Mouse (Mus musculus) kidney, adult 9 months (tissue): Measurements from ENCODE around the gene Six2.

ENCODE experiments used
- DNase-seq: peaks from one replicate; pipeline ENCODE4 v3.0.0; 2022

Six2 gene

DNA sequence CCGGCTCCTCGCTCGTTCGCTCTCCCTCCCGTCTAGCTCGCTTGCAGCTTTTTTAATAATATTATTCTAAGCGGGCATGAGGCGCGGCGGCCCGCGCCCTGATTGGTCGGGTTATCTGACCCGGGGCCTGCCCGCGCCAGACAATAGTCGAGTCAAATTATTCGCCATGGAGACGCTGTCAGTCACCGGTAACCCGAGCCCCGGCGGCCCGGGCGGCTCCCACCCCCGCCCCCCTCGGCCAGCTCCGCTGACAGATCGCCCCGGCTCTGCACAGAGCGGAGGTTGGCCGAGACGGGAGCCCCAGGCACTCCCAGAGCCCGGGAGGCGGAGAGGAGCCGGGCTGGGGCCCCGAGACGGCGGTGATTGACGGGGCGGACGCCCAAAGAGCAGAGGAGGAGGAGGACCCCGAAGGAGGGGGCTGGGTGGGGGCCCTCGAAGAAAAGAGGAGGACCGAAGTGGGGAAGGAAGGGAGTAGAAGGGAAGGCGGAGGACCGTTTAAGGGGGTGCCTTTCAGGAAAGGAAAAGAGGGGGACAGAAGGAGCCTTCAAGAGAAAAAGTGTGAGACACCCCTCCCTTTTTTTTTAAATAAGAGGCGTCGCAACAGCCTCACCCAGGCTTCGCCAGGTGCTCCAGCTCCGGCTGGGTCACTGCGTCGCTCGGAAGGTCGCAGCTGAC is at the start of gene Six2:
Gene Six2, minus strand, starts transcription at position 39 of the 675 bp plus-strand sequence.
- no peak for DNase-seq

DNA sequence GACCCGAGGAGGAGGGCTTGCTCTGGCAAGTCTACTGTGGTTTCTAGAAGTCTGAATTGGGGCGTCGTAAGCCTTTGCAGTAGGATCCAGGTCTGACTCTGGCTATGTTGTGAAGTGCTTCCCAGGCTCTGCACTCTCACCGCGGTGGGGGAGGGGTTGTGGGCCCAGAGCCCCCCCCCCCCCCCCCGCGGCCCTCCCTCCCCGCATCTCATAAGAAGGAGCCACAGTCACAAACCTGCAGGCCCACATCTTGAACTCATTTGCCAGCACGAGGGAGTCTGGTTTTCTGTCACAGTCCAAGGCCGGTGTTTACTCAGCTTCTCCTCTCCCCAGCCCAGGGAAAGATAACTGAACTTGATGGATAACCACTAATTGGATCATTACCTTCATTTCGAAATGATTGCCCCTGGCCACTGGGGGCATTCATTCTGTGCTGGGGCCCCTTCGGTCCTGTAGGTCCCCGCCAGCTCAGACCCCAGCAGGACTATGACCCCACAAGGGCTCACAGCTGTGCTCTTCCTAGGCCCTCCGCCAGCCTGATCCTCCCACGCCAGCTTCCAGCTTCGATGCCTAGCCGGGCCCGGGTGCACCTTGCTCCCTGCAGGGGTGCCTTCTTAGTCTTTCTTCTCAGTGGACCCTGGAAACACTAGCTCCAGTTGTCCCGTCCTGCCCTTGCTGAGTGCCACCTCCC is 49.2 kb upstream of the Six2 start:
- DNase-seq: no peak

- DNase-seq: no peak
Measured at GRCm38 (mm10) chr17:85731329-85731728, 43.3 kb upstream of the Six2 start.

GRCm38 (mm10) chr17:85730231-85731015 is 42.3 kb upstream of the Six2 start:
- no peak for DNase-seq

DNA sequence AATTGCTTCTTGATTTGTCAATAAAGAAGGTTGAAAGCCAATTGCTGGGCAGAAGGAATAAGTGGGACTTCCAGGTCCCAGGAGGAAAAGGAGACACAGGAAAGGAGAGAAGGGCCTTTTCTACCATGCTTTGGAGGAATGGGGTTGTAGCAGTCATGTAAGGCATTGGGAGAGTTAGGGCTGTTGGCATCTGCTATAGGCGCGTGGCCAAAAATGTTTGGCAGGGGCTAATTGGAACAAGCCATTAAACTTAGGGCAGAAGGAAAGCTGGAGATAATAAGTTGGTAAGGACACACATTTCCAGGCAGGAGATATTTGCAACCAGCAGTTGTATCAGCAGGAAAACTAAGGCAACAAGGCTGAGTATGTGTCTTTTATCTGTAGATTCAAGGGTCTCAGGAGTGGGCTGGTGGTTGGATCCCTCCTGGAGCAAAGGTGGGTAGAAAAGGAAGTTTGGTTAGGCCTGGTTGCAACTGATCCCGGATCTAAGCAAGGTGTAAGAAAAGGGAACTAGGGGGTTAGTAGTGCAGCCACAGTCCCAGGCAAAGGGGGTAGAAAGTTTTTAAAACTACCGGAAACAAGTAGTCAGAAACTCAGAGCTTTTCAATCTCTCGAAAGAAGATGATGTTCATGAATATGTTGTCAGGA is 40.1 kb upstream of the Six2 start:
- no peak for DNase-seq

DNA sequence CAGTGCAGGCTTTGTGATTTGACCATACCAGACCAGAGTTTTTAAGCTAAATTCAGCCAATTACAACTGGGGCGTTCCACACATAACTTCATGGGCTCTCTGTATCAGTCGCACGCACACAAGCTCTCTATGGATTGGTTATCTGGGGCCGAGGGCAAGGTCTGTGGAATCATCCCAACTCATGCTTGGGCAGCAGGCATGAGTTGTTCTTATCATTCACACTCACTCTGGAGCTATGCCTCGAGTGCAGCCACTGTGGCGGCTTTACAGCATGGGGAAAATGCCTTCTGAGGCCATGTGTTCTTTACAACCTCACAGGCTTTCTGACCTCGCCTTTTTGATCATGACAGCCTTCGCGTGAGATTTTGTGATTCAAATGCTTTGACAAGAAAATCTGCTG is 37.9 kb upstream of the Six2 start:
- no peak for DNase-seq

GRCm38 (mm10) chr17:85723166-85723565 is 35.1 kb upstream of the Six2 start:
- no peak for DNase-seq

DNA sequence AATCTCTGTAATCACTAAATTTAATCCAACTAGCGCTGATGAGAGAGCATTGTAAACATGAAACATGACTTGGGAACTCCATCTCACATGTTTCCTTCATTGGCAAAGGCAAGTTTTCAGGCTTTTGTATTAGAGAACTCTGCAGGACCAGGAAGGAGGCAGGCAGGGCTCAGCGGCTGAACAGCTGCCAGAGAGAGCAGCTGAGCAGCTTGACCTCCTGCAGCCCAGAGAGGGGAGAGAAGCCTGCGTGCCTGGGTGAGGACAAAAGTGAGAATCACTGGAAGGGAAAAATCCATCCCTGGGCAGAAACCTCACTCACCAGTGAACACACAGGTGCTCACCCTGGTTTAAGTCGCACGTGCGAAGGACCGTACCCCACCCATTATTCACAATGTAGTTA is 29.2 kb upstream of the Six2 start:
- no peak for DNase-seq

GRCm38 (mm10) chr17:85715784-85716183 is 27.7 kb upstream of the Six2 start:
- no peak for DNase-seq

DNA sequence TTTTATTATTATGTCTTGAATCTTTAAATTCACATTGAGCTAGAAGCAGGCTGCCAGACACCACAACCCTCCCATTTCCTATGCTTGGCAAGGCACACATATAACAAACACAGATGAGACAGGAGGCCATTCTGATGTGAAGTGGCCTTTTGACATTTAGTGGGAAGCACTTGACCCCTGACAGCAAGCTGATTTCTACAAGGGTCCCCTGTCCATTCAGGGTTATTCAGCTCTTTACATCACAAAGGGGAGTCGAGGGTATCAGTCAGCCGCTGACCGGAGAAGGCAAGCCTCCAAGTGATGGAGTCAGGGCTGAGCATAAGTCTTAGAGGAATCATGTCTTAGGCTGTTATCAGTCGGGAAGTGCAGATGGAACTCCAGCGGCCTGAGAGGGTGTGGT is 26.3 kb upstream of the Six2 start:
- DNase-seq: no peak

DNA sequence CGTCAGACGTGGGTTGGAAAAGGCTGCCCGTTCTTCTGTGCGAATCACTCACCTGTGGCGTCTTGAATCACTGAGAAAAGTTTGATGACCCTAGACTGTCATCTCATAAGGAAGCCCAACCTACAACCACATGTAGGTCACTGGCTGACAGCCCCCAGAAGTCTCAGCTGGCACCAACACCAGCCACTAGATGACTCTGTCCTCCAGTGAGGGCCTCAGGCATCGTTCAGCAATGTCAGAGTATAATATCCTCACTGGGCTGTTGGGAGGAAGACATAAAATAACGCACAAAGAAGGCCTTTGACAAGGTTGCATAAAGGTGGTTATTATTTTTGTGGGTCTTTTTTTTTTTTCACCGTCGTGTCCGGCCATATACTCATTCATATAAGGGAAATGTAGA is 24.8 kb upstream of the Six2 start:
- no peak for DNase-seq

GRCm38 (mm10) chr17:85704369-85705260 is 16.5 kb upstream of the Six2 start:
- no peak for DNase-seq

- no peak for DNase-seq
Measured at GRCm38 (mm10) chr17:85700028-85700427, 12.0 kb upstream of the Six2 start.

- no peak for DNase-seq
Measured at GRCm38 (mm10) chr17:85698643-85699042, 10.6 kb upstream of the Six2 start.

DNA sequence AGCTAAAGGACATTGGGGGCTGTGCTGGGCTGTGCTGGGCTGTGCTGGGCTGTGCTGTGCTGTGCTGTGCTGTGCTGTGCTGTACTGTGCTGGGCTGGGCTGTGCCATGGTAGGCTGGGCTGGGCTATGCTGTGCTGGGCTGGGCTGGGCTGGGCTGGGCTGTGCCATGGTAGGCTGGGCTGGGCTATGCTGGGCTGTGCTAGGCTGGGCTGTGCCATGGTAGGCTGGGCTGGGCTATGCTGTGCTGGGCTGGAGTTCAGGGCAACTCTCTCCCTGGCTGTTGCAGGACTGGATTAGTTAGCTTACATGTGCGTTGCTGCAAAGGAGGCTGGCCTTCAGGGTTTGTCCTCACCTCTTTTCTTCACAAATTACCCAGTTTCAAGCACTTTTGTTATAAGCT is 9.9 kb upstream of the Six2 start:
- no peak for DNase-seq

DNA sequence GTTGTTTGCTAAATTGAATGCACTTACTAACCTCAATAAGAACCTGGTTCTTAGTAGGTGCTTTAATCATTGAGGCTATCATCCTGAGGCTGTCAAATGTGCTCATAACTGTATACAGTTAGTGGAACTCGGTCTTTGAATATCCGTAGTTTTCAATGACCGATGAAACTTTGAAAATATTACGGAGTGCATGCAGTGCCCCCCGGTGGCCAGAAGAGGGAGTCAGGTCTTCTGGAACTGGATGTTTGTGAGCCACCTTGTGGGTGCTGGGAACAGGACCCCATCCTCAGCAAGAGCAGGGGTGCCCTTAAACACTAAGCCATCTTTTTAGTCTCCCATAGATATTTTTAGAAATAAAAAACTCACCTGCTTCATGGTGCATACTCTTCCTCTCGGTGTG is 6.4 kb upstream of the Six2 start:
- no peak for DNase-seq

DNA sequence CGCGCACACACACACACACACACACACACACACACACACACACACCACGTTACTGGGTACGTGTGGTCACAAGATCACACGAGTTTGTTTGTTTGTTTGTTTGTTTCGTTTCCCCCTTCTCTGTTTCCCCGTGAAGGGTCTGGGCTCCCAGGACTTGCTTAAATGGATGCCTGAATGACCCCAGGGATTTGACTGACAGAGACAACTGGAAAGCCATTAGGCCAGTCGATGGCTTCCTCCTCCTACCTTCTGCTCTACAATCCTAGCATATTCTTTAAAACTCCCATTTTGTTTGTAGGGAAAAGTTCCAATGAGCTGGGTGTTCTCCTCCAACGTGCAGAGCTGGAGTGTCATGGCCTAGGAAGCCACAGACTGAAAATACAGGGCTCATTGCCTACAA is 5.0 kb upstream of the Six2 start:
- no peak for DNase-seq

- no peak for DNase-seq
Measured at GRCm38 (mm10) chr17:85692594-85692993, 4.5 kb upstream of the Six2 start.

DNA sequence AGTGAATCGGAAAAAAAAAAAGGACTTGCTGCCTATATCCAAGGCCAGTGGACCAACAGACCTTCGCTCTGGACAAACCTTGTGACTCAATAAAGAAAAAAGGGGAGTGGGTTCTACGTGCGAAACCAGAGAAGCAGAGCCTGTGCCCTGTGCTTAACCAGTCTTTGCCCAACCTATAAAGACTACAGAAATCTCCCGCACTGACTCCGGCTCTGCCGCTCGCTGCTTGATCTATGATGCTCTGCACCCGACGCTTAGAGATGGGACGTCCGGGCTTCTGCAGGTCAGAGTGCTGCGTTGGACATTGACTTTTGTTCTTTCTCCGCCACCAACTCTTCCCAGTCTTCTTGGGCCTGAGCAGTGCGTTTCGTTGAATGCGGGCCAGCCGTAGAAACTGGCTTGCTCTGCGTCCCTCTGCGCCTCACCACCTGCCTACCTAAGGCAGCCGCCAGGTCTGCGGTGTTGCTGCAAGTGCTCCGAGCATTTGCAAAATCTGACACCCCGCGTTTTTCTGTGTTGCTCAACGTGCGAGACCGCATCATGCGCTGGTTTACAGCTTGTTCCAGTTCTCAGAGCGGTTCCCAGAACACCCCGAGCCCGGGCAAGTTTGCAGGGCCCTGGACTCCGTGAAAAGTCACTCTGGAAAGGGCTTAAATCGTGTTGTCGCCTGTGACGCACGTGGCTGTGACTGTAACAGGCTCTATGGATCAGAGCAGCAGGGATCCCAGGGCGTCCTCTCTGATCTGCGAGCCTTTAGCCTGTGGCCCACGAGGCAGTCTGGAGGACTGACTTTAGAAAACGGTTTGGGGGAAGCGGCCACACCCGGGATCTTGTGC is 3.8 kb upstream of the Six2 start:
- no peak for DNase-seq

- DNase-seq: no peak
Measured at GRCm38 (mm10) chr17:85690969-85691335, 2.9 kb upstream of the Six2 start.

GRCm38 (mm10) chr17:85690323-85690968 is 2.4 kb upstream of the Six2 start:
- DNase-seq: no peak
